Mouse (Mus musculus) midbrain, embryonic 10.5 days (tissue): ENCODE data around the gene Rabgap1l. TPM values are rescaled to one million over a fixed set of nuclear protein-coding genes. Genes with fewer than 3 reads are reported as not detected.

Source experiments
- DNase-seq: peaks from one replicate; pipeline ENCODE4 v3.0.0-alpha.2; 2017; ENCODE audit warnings: low spot score
- H3K27ac ChIP-seq: fragments of 300-500 bp; sonication (generic); replicated peaks from 2 replicates; pipeline ENCODE4 v1.5.1; 2016; ENCODE audit warnings: mild to moderate bottlenecking
- H3K27me3 ChIP-seq: fragments of 300-500 bp; sonication (generic); 2 replicates; pipeline ENCODE4 v1.6.1; 2016; ENCODE audit warnings: low read depth, mild to moderate bottlenecking; ENCODE audit not compliant: poor library complexity, severe bottlenecking
- H3K36me3 ChIP-seq: fragments of 300-500 bp; sonication (generic); 2 replicates; pipeline ENCODE4 v1.6.1; 2016; ENCODE audit warnings: mild to moderate bottlenecking, moderate library complexity
- H3K4me1 ChIP-seq: fragments of 300-500 bp; sonication (generic); 2 replicates; pipeline ENCODE4 v1.6.1; 2016
- H3K4me3 ChIP-seq: fragments of 300-500 bp; sonication (generic); 2 replicates; pipeline ENCODE4 v1.5.1; 2016; ENCODE audit warnings: mild to moderate bottlenecking, moderate library complexity
- H3K9me3 ChIP-seq: fragments of 300-500 bp; sonication (generic); replicated peaks from 2 replicates; pipeline ENCODE4 v1.6.1; 2016; ENCODE audit warnings: mild to moderate bottlenecking
- WGBS: fragments of 180-500 bp; shearing (Covaris S2); methylation state at CpG from one replicate; pipeline ENCODE4 v1.1.7; 2016; 5-methylcytosine and 5-hydroxymethylcytosine counted together
- polyA plus RNA-seq: library from polyadenylated mRNA; unstranded; fragments of >200 nt; fragmentation: Nextera tagmentation; extraction: Ambion mirVana; gene quantifications from 2 replicates; pipeline ENCODE4 v1.2.1, GENCODE M21; 2016

Gene Rabgap1l
- polyA plus RNA-seq, 1 experiment from 2014 or later, result 6.8 TPM

DNA sequence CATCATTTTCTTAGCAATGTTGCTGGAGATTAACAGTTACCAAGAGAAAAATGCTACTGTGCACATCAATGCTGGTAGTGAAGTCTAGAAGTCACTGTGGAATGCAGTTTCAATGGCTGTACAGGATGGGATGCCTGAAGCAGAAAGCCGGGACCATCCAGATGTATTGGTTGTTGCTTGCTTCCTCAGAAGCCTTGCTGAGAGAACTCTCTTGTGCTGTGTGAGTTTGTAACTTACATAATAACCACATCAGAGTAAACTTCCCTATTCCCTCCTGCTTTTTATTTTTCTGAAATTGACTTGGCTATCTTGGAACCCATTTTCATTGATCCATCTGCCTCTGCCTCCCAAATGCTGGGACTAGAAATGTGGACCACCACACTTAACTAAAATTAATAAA is 383.9 kb downstream of the Rabgap1l start:
- no peak overlapping the region for H3K4me3 ChIP-seq
- DNase-seq, result no peak
- no peaks in the 10 kb centered on the region; the same call in 1 of the 2 replicates for H3K27me3 ChIP-seq
- H3K36me3 ChIP-seq, result no peaks in the 10 kb centered on the region
- no peaks in the 10 kb centered on the region for H3K9me3 ChIP-seq
- H3K4me1 ChIP-seq, result no peaks in the 10 kb centered on the region
- 77% methylated on average over 1 of the region's 1 CpGs for WGBS
- no peak overlapping the region for H3K27ac ChIP-seq

DNA sequence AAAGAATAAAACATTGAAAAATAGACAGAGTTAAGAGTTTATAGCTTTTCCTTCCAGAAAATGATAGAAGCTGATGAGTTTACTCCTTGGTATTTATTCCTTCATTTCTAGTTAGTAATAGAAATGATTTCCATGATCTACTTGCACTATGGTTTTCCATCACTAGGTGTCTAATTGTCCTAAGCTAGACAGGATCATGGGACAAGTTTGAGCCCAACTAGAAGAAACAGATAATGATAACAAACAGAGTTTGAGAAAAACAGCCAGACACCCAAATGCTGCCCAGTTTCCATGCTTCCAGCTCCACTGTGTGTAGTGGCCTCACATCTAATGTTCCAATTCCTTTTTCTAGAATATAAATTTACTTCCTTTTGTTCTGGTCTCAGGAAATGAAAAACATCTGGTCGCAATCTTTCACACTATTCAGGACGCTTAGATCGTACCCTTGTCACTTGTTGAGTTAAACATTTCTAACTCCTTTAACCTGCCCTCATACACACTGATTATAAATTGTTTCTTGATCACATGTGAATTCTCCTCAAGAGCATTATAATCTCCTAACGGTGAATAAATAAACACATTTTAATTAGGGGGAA is 384.6 kb downstream of the Rabgap1l start:
- Histone ChIP-seq H3K4me3 (no peak overlapping the region), H3K9me3 (no peaks in the 10 kb centered on the region), H3K4me1 (no peaks in the 10 kb centered on the region), H3K27ac (no peak overlapping the region), H3K27me3 (no peaks in the 10 kb centered on the region), H3K36me3 (no peaks in the 10 kb centered on the region)
- DNase-seq, result no peak
- WGBS, result 84% methylated on average over 4 of the region's 4 CpGs

DNA sequence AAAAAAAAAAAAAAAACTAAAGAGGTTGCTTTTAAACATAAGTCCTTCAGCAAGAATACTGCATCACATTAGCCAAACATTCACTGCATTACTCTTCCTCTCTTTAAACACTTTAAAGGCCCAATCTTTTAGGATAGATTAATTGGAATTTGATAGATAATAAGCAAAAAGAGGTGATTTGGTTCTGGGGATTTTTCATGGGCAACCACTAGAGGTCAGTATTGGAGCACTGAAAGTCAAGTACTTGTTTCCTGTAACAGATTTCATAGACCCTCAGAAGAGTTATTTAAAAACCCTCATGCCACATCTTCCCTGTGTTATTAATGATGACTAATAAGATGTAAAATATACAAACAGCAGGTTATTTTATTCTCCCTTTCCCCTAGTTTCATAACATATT is 393.6 kb downstream of the Rabgap1l start:
- no peaks in the 10 kb centered on the region for H3K4me1 ChIP-seq
- H3K4me3 ChIP-seq, result no peak overlapping the region
- no peaks in the 10 kb centered on the region for H3K36me3 ChIP-seq
- no peak overlapping the region for H3K27ac ChIP-seq
- DNase-seq, result no peak
- no peaks in the 10 kb centered on the region for H3K27me3 ChIP-seq
- H3K9me3 ChIP-seq, result no peaks in the 10 kb centered on the region

DNA sequence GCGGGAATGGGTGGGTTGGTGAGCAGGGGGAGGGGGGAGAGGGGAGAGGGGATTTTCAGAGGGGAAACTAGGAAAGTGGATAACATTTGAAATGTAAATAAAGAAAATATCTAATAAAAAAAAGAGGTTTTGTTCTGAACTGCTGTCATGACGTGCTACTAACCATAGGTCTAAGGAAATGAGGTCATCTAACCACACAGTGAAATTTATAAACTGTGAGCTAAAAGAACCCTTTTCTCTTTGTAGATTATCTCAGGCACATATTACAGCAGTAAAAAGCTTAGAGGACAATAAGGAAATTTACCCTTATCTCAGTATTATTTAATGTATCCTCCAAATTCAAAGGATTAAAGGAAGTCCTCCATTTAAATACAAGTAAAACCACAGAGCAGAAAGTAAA is 396.0 kb downstream of the Rabgap1l start:
- DNase-seq, result no peak
- no peak overlapping the region for H3K27ac ChIP-seq
- WGBS, result 72% methylated on average over 2 of the region's 2 CpGs
- no peaks in the 10 kb centered on the region for H3K9me3 ChIP-seq
- no peak overlapping the region for H3K4me3 ChIP-seq
- no peaks in the 10 kb centered on the region for H3K4me1 ChIP-seq
- H3K36me3 ChIP-seq, result no peaks in the 10 kb centered on the region
- no peaks in the 10 kb centered on the region for H3K27me3 ChIP-seq

DNA sequence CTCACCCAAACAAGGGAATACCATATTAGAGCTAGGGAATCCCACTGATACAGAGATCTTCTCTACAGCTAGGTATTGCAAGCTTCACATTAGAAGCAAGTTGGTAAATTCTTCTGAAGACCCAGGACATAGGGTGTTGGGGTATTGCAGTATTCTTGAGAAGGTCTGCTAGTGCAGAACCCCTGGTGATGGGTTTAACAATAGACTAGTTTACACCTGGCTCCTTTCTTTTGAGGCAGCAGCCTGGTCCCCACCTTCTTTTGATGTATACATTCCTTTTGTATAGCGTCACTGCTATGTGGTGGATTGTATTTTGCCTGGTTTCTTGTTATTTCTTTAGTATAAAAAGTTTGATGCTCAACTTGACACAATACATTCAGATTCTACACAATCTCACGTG is 405.6 kb downstream of the Rabgap1l start:
- DNase-seq, result no peak
- no peaks in the 10 kb centered on the region for H3K27me3 ChIP-seq
- H3K4me3 ChIP-seq, result no peak overlapping the region
- no peak overlapping the region for H3K27ac ChIP-seq
- 72% methylated on average over 2 of the region's 2 CpGs for WGBS
- H3K4me1 ChIP-seq, result no peaks in the 10 kb centered on the region
- no peaks in the 10 kb centered on the region for H3K9me3 ChIP-seq
- no peaks in the 10 kb centered on the region for H3K36me3 ChIP-seq

DNA sequence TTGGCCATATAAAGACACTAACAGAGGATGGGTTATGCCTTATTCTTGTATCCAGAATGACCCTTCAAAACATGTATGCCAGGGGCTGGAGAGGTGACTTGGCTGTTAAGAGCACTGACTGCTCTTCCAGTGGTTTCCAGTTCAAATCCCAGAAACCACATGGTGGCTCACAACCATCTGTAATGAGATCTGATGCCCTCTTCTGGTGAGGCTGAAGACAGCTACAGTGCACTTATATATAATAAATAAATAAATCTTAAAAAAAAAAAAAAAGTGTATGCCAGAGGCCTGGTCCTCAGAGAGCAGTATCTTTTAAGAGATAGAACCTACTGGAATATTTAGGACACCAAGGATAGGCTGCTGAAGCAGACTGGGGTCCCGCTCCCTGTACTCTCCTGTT is 414.6 kb downstream of the Rabgap1l start:
- no peak for DNase-seq
- Histone ChIP-seq H3K9me3 (no peaks in the 10 kb centered on the region), H3K4me3 (no peak overlapping the region), H3K27me3 (no peaks in the 10 kb centered on the region), H3K36me3 (no peaks in the 10 kb centered on the region), H3K27ac (no peak overlapping the region), H3K4me1 (no peaks in the 10 kb centered on the region)
- WGBS, result 100% methylated on average over 1 of the region's 1 CpGs

DNA sequence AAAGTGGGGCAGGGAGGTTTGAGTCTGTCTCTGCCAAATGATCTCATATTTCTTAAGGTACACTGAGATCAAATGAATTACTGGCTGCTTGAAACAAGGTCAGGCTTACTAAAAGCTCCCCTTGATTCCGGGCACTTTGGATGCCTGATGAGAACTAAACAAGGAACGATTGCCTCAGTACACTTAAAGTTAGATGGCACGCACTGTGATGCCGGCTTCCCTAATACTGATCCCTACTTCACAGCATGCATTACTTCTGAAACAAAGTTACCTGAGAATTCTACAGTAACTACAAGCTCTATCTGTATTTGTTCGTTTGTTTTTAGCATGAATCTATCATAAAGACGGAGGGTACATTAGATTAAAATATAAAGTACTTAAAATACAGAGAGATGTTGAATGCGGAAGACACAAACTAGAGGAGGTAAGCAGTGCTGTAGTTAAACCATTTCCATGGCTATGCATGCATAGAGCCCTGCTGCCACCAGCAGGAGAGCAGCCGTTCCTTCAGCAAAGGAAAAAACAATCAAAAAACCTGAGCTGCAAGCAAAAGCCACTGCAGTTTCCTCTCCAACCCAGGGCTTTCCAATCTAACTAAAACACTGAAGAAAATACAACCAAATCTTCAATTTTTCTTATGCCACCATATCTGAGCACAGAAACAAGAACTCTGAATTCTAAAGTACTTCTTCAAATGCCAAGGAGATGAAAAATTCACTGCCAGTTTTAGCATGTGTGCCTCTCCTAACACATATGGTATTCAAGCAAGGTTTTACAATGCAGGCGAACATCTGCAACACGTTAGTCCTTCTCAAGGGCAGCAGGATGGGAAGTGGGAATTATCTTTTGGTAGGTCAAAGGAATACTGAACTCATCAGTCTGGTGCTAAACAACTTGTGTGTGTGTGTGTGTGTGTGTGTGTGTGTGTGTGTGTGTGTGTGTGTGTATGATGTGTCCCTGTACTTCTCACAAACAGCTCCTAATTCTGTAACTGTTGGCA is 415.4 kb downstream of the Rabgap1l start:
- DNase-seq, result no peak
- no peaks in the 10 kb centered on the region for H3K27me3 ChIP-seq
- H3K27ac ChIP-seq, result no peak overlapping the region
- H3K36me3 ChIP-seq, result no peaks in the 10 kb centered on the region
- no peaks in the 10 kb centered on the region for H3K9me3 ChIP-seq
- no peak overlapping the region for H3K4me3 ChIP-seq
- H3K4me1 ChIP-seq, result no peaks in the 10 kb centered on the region
- WGBS, result 71% methylated on average over 10 of the region's 10 CpGs

DNA sequence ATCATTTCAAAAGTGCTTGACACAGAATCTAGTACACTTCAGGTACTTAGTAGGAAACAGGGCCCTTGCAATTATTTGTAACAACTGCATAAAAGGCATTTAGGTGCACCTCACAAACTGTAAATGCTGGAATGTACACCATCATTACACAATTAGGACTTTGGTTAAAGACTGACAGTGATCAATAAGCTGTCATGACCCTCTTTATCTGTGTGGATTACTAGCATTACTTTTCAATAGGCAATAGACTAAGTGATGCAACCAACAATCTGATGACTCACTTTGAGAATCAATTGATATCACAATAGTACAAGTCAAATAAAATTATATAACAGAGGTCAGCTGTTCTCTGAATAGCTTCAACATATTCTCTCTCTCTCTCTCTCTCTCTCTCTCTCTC is 418.5 kb downstream of the Rabgap1l start:
- no peaks in the 10 kb centered on the region for H3K36me3 ChIP-seq
- no peak overlapping the region for H3K27ac ChIP-seq
- DNase-seq, result no peak
- no peaks in the 10 kb centered on the region for H3K9me3 ChIP-seq
- H3K4me3 ChIP-seq, result no peak overlapping the region
- H3K27me3 ChIP-seq, result no peaks in the 10 kb centered on the region
- no peaks in the 10 kb centered on the region for H3K4me1 ChIP-seq

DNA sequence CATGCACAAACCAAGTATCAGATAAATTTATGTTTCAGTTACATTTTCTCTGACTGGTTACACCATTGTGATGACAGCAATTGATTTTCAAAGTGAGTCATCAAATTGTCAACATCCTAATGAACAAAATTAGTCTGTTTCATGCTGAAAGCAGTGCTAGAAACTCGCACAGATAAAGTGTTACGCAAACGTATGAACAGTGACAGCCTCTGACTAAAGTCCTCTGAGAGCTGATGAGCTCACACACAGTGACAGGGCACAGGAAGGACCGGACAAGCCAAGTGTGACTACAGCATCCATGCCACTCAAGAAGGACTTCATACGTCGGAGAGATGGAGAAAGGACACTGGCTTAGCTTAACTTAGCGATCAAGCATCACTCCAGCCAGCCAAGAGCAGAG is 419.7 kb downstream of the Rabgap1l start:
- Histone ChIP-seq H3K4me3 (no peak overlapping the region), H3K4me1 (no peaks in the 10 kb centered on the region), H3K36me3 (no peaks in the 10 kb centered on the region), H3K9me3 (no peaks in the 10 kb centered on the region), H3K27ac (no peak overlapping the region), H3K27me3 (no peaks in the 10 kb centered on the region)
- WGBS, result 86% methylated on average over 7 of the region's 7 CpGs
- no peak for DNase-seq

DNA sequence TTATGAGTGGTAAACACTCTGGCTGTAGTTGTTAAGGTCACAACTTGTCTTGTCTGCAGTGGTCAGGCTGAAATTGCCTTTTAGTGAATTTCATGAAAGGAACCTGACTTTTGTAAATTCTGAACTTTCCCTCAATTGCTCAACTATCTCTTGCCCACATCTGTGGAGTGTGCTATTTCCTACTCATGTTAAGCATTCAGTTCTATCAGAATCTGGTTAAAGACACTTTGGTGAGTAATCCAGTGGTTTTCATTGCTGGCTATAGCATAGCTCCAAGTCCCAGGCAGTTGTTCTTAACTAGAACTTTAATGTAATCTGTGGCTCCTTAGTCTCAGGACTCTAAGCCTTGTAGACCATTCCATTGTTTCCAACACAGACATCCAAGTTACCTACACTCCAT is 421.3 kb downstream of the Rabgap1l start:
- no peaks in the 10 kb centered on the region for H3K36me3 ChIP-seq

DNA sequence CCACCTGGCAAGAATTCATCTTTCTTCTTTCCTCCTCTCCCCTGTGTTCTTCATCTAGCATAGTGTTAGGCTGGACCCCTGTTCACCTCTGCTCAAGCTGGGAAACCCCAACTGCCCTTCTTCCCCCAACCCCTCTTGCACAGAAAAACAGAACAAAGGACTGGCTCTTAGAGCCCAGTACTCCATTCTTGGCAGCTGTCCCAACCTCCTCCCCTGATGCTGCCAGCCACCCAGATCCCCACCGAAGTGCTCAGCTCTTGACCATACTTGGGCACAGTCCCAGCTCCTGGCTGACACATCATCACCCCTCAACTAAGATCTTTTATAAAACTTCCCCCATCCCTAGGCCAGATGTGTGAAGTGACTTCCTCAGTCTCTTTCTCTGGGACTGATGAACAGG is 422.5 kb downstream of the Rabgap1l start:
- Histone ChIP-seq H3K4me3 (no peak overlapping the region), H3K27me3 (no peaks in the 10 kb centered on the region), H3K36me3 (no peaks in the 10 kb centered on the region), H3K4me1 (no peaks in the 10 kb centered on the region), H3K9me3 (no peaks in the 10 kb centered on the region), H3K27ac (no peak overlapping the region)
- DNase-seq, result no peak
- 88% methylated on average over 1 of the region's 1 CpGs for WGBS

More for the DNA sequence above, 421.3 kb downstream of the Rabgap1l start:
- Histone ChIP-seq H3K9me3 (no peaks in the 10 kb centered on the region), H3K27ac (no peak overlapping the region), H3K4me3 (no peak overlapping the region), H3K4me1 (no peaks in the 10 kb centered on the region), H3K27me3 (no peaks in the 10 kb centered on the region)
- DNase-seq, result no peak

DNA sequence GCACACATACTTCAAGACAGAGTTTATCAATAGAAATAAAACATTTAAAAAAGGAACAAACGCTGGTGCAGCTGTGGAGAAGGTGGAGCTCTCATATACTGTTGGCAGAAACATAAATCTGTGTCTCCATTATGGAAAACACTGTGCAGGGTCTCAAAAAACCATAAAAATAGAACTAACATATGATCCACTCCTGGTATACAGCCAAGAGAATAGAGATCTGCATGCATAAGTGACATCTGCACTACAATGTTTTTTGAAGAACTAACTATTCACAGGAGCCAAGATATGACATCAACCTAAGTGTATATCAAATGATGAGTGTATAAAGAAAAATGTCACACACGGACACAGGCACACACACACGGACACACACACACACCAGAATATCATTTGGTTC is 426.4 kb downstream of the Rabgap1l start:
- no peaks in the 10 kb centered on the region for H3K36me3 ChIP-seq
- no peaks in the 10 kb centered on the region for H3K9me3 ChIP-seq
- DNase-seq, result no peak
- no peaks in the 10 kb centered on the region for H3K4me1 ChIP-seq
- 87% methylated on average over 3 of the region's 3 CpGs for WGBS
- H3K27ac ChIP-seq, result no peak overlapping the region
- no peak overlapping the region for H3K4me3 ChIP-seq
- no peaks in the 10 kb centered on the region for H3K27me3 ChIP-seq

DNA sequence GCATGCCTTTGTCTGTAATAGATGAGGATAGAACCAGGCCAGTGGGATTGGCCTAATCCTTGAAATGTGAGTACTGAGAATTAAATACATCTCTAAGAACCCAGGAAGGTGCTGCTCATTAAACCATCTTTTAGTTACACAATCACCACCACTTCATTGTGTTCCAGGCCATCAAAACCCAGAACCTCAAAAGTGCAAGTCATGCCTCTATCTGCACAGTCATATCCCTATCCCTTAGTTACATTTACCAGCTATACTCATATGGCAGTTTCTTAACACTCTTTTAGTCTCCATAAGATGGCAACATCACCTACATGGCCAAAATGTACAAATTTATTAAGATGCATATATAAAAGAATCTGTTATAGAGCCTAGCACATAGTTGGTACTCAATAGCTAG is 435.7 kb downstream of the Rabgap1l start:
- DNase-seq, result no peak
- Histone ChIP-seq H3K27ac (no peak overlapping the region), H3K4me1 (peaks cover 1% of the 10 kb centered on the region)

More for the DNA sequence above, 435.7 kb downstream of the Rabgap1l start:
- no peaks in the 10 kb centered on the region for H3K9me3 ChIP-seq
- no peak overlapping the region for H3K4me3 ChIP-seq
- H3K27me3 ChIP-seq, result no peaks in the 10 kb centered on the region
- no peaks in the 10 kb centered on the region for H3K36me3 ChIP-seq
